Mouse (Mus musculus) hindbrain, embryonic 14.5 days (tissue): ENCODE measurements around the gene Lrrn4. TPM values are rescaled to one million over a fixed set of nuclear protein-coding genes. Genes with fewer than 3 reads are reported as not detected.
A peak's percentile ranks its signal among the peaks of the same experiment; 100 is the strongest.

Experiments used
- ATAC-seq: fragments of 200-750 bp; cut with Nextera tagmentation; 2 replicates; pipeline ENCODE4 v1.8.0; 2017; ENCODE audit warnings: moderate number of reproducible peaks, mild to moderate bottlenecking, moderate TSS enrichment, moderate library complexity; ENCODE audit not compliant: low FRiP score
- DNase-seq: peaks from one replicate; pipeline ENCODE4 v3.0.0-alpha.2; 2015; ENCODE audit warnings: low spot score
- H3K27ac ChIP-seq: fragments of 300-500 bp; sonication (generic); 2 replicates; pipeline ENCODE4 v1.5.1; 2014; ENCODE audit warnings: mild to moderate bottlenecking, moderate library complexity
- H3K27me3 ChIP-seq: fragments of 300-500 bp; sonication (generic); 2 replicates; pipeline ENCODE4 v1.6.1; 2014; ENCODE audit warnings: mild to moderate bottlenecking, low read length, mixed read lengths; ENCODE audit not compliant: control insufficient read depth, insufficient read depth
- H3K36me3 ChIP-seq: fragments of 300-500 bp; sonication (generic); replicated peaks from 2 replicates; pipeline ENCODE4 v1.6.1; 2014; ENCODE audit not compliant: control insufficient read depth, insufficient read depth
- H3K4me1 ChIP-seq: fragments of 300-500 bp; sonication (generic); replicated peaks from 2 replicates; pipeline ENCODE4 v1.6.1; 2014; ENCODE audit warnings: antibody characterized with exemption, low read length, mixed read lengths; ENCODE audit not compliant: control insufficient read depth, insufficient read depth
- H3K4me2 ChIP-seq: fragments of 300-500 bp; sonication (generic); replicated peaks from 2 replicates; pipeline ENCODE4 v1.6.1; 2014; ENCODE audit warnings: mild to moderate bottlenecking, moderate library complexity
- H3K4me3 ChIP-seq: fragments of 300-500 bp; sonication (generic); replicated peaks from 2 replicates; pipeline ENCODE4 v1.5.1; 2014; ENCODE audit warnings: mild to moderate bottlenecking, low read length
- H3K9ac ChIP-seq: fragments of 300-500 bp; sonication (generic); 2 replicates; pipeline ENCODE4 v1.6.1; 2014
- H3K9me3 ChIP-seq: fragments of 300-500 bp; sonication (generic); 2 replicates; pipeline ENCODE4 v1.6.1; 2016; ENCODE audit warnings: low read length; ENCODE audit not compliant: control insufficient read depth
- WGBS: fragments of 180-500 bp; shearing (Covaris S2); extraction: QIAGEN DNeasy Blood & Tissue Kit; methylation state at CpG from one replicate; pipeline ENCODE4 v1.1.7; 2014; 5-methylcytosine and 5-hydroxymethylcytosine counted together
- polyA plus RNA-seq: library from polyadenylated mRNA; unstranded; fragments of >200 nt; fragmentation: Nextera tagmentation; extraction: Ambion mirVana; gene quantifications from 2 replicates; pipeline ENCODE4 v1.2.1, GENCODE M21; 2014

Lrrn4 gene
- polyA plus RNA-seq, result 0.39 and 0.51 TPM in 2 replicates

GRCm38 (mm10) chr2:132880844-132881645 is at the start of gene Lrrn4:
TSS of gene Lrrn4 (minus strand) at chr2:132880891.
- Histone ChIP-seq H3K4me2 (peak within 1 kb of the TSS; percentile 72), H3K4me1 (peaks cover 9% of the 10 kb centered on the region), H3K27me3 (peaks cover 39% of the 10 kb centered on the region), H3K36me3 (no peaks in the 10 kb centered on the region), H3K4me3 (peak within 1 kb of the TSS; percentile 53), H3K27ac (no peak within 1 kb of the TSS), H3K9me3 (no peaks in the 10 kb centered on the region), H3K9ac (peak within 1 kb of the TSS; percentile 48)
- WGBS, result 4% methylated on average over 12 of the region's 12 CpGs
- ATAC-seq (no peak), DNase-seq (no peak)

- H3K27ac ChIP-seq, result no peak overlapping the region
- H3K4me3 ChIP-seq, result no peak overlapping the region
- no peaks in the 10 kb centered on the region for H3K27me3 ChIP-seq
- 84% methylated on average over 2 of the region's 2 CpGs for WGBS
- H3K4me1 ChIP-seq, result no peaks in the 10 kb centered on the region
- no peak for DNase-seq
- no peaks in the 10 kb centered on the region for H3K9me3 ChIP-seq
- no peaks in the 10 kb centered on the region for H3K36me3 ChIP-seq
- no peak overlapping the region for H3K4me2 ChIP-seq
- H3K9ac ChIP-seq, result no peak overlapping the region
- no peak for ATAC-seq
These were observed 48.3 kb upstream of the Lrrn4 start for GRCm38 (mm10) chr2:132928999-132929398.

GRCm38 (mm10) chr2:132927871-132928270 is 47.2 kb upstream of the Lrrn4 start:
- Histone ChIP-seq H3K9me3 (no peaks in the 10 kb centered on the region), H3K9ac (no peak overlapping the region), H3K4me1 (no peaks in the 10 kb centered on the region), H3K27ac (no peak overlapping the region), H3K4me2 (no peak overlapping the region), H3K36me3 (no peaks in the 10 kb centered on the region), H3K27me3 (no peaks in the 10 kb centered on the region), H3K4me3 (no peak overlapping the region)
- 56% methylated on average over 2 of the region's 2 CpGs for WGBS
- DNase-seq, result no peak
- no peak for ATAC-seq

- Histone ChIP-seq H3K4me1 (no peaks in the 10 kb centered on the region), H3K27ac (no peak overlapping the region), H3K4me3 (no peak overlapping the region), H3K4me2 (no peak overlapping the region), H3K9ac (no peak overlapping the region), H3K36me3 (no peaks in the 10 kb centered on the region), H3K9me3 (no peaks in the 10 kb centered on the region), H3K27me3 (no peaks in the 10 kb centered on the region)
- ATAC-seq (no peak), DNase-seq (no peak)
- 72% methylated on average over 2 of the region's 2 CpGs for WGBS
These were observed 46.6 kb upstream of the Lrrn4 start for GRCm38 (mm10) chr2:132927298-132927697.

GRCm38 (mm10) chr2:132923290-132924085 is 42.8 kb upstream of the Lrrn4 start:
- ATAC-seq, result no peak
- H3K9ac ChIP-seq, result no peak overlapping the region
- H3K36me3 ChIP-seq, result no peaks in the 10 kb centered on the region
- H3K27ac ChIP-seq, result no peak overlapping the region
- H3K4me1 ChIP-seq, result no peaks in the 10 kb centered on the region
- no peak overlapping the region for H3K4me3 ChIP-seq
- no peaks in the 10 kb centered on the region for H3K27me3 ChIP-seq
- no peak overlapping the region for H3K4me2 ChIP-seq
- H3K9me3 ChIP-seq, result no peaks in the 10 kb centered on the region
- 56% methylated on average over 8 of the region's 8 CpGs for WGBS
- DNase-seq, result no peak

- WGBS, result 70% methylated on average over 9 of the region's 9 CpGs
- no peak for DNase-seq
These were observed 41.6 kb upstream of the Lrrn4 start for GRCm38 (mm10) chr2:132922076-132922873.

GRCm38 (mm10) chr2:132914785-132915184 is 34.1 kb upstream of the Lrrn4 start:
- ATAC-seq, result no peak
- H3K9me3 ChIP-seq, result no peaks in the 10 kb centered on the region
- no peak overlapping the region for H3K4me2 ChIP-seq
- no peaks in the 10 kb centered on the region for H3K36me3 ChIP-seq
- H3K27me3 ChIP-seq, result no peaks in the 10 kb centered on the region
- no peak for DNase-seq
- no peaks in the 10 kb centered on the region for H3K4me1 ChIP-seq
- no peak overlapping the region for H3K4me3 ChIP-seq
- no peak overlapping the region for H3K27ac ChIP-seq
- WGBS, result 76% methylated on average over 1 of the region's 1 CpGs
- no peak overlapping the region for H3K9ac ChIP-seq

More at GRCm38 (mm10) chr2:132922076-132922873, 41.6 kb upstream of the Lrrn4 start:
- Histone ChIP-seq H3K9me3 (no peaks in the 10 kb centered on the region), H3K27ac (no peak overlapping the region), H3K4me3 (no peak overlapping the region), H3K4me2 (no peak overlapping the region), H3K4me1 (no peaks in the 10 kb centered on the region), H3K27me3 (no peaks in the 10 kb centered on the region), H3K9ac (no peak overlapping the region), H3K36me3 (no peaks in the 10 kb centered on the region)
- ATAC-seq, result no peak

GRCm38 (mm10) chr2:132906763-132907162 is 26.1 kb upstream of the Lrrn4 start:
- Histone ChIP-seq H3K27ac (no peak overlapping the region), H3K27me3 (no peaks in the 10 kb centered on the region), H3K36me3 (no peaks in the 10 kb centered on the region), H3K4me3 (no peak overlapping the region), H3K9ac (no peak overlapping the region), H3K4me2 (no peak overlapping the region), H3K9me3 (no peaks in the 10 kb centered on the region), H3K4me1 (no peaks in the 10 kb centered on the region)
- WGBS, result 33% methylated on average over 8 of the region's 8 CpGs
- ATAC-seq (no peak), DNase-seq (peak; percentile 52)

- 84% methylated on average over 2 of the region's 2 CpGs for WGBS
- no peak overlapping the region for H3K27ac ChIP-seq
- no peak overlapping the region for H3K4me3 ChIP-seq
- DNase-seq (no peak), ATAC-seq (no peak)
- no peaks in the 10 kb centered on the region for H3K36me3 ChIP-seq
- no peaks in the 10 kb centered on the region for H3K4me1 ChIP-seq
- no peak overlapping the region for H3K4me2 ChIP-seq
- H3K27me3 ChIP-seq, result no peaks in the 10 kb centered on the region
- no peaks in the 10 kb centered on the region for H3K9me3 ChIP-seq
- H3K9ac ChIP-seq, result no peak overlapping the region
These were observed 24.3 kb upstream of the Lrrn4 start for GRCm38 (mm10) chr2:132904961-132905360.
